Mouse (Mus musculus) layer of hippocampus, adult 6 months (tissue): ENCODE data around the gene Lsm5. TPM values are rescaled to one million over a fixed set of nuclear protein-coding genes. Genes with fewer than 3 reads are reported as not detected.

Experiments
- long read RNA-seq, 2 experiments: library from polyadenylated mRNA; unstranded; transcript quantifications; one replicate each; pipeline ENCODE4 v2.0.0; 2019 to 2020
- polyA plus RNA-seq: library from polyadenylated mRNA; unstranded; fragments of <200 nt; fragmentation: Nextera tagmentation; gene quantifications from 2 replicates; pipeline ENCODE4 v1.2.3, GENCODE M21; 2021

The Lsm5 gene
- polyA plus RNA-seq, result 27.1 and 33.9 TPM in 2 replicates
- long read RNA-seq, experiment 1, transcript Lsm5-201 (5 exons, 494 nt), result major isoform, 12 of 14 reads
- long read RNA-seq, experiment 1, partial matches to known transcripts, result 0 of 14 reads
- long read RNA-seq, experiment 1, other reads (novel, unspliced or antisense), result 2 of 14 reads
- long read RNA-seq, experiment 2, partial matches to known transcripts, result 0 of 3 reads
- long read RNA-seq, experiment 2, other reads (novel, unspliced or antisense), result 0 of 3 reads

GRCm38 (mm10) chr6:56703931-56704900 lies at the start of gene Lsm5:
Lsm5 (minus strand) TSS chr6:56704710.

GRCm38 (mm10) chr6:56714574-56715269 lies 10.2 kb upstream of the Lsm5 start, which contains the start of gene Avl9:
Avl9 (plus strand) TSS chr6:56714899.

Other genes with a start within 250 kb of the Lsm5 start
- 1.4 TPM in 2 replicates for gene Pde1c, start 135.6 kb downstream of the Lsm5 start, polyA plus RNA-seq
- gene Avl9, start 10.2 kb upstream of the Lsm5 start, polyA plus RNA-seq, result 4.2 and 5.8 TPM in 2 replicates
- gene Kbtbd2, start 93.1 kb upstream of the Lsm5 start, polyA plus RNA-seq, result 17.2 and 22.6 TPM in 2 replicates
- gene Fkbp9, start 127.3 kb upstream of the Lsm5 start, polyA plus RNA-seq, result 25.1 and 37.5 TPM in 2 replicates
- 93.8 and 101 TPM in 2 replicates for gene Nt5c3, start 219.2 kb upstream of the Lsm5 start, polyA plus RNA-seq
- gene Vmn1r4, start 219.3 kb upstream of the Lsm5 start, polyA plus RNA-seq, result 0.13 and 0.38 TPM in 2 replicates